Mouse (Mus musculus): ENCODE results near the gene Cobl.

The Cobl gene

DNA sequence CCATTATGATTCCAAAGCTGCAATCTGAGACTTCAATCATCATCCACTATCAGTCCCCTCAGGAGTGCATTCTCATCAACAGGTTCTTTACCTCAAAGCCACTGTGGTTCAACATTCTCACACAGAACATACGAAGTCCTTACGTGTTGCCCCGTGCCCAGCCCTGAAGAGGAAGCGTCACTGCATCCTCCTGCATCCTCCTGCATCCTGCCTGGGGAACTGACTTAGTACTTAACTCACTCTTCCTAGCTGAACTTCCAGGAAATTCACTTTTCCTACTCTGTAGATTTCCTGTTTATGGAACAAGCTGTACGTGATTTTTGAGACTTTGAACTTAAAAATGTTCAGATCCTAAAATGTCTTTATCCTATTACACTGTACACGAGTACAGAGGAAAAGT is 153.3 kb downstream of the Cobl start:
- DNase-seq (ENCODE audit: low read depth, low spot score) = no peak

GRCm38 (mm10) chr11:12309423-12310023 is 155.2 kb downstream of the Cobl start:
- no peak for DNase-seq (ENCODE audit: low read depth, low spot score)

DNA sequence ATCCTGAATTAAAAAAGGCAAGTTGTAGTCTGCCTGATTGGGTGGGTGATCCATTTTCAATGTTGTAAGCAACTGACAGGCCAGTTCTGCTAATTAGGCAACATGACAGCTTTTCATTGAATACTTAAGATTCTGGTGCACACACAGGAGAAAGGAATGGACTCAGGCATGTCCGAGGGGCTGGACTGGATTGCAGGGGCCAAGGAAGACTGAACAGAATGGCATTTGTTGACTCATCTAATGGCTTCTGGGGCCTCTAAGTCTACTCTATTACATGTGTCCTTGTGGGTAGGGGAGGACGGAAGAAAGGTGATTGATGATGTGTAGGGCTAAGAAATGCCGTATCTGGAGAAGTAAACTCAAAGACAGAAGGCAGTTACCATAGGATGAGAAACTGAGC is 159.9 kb downstream of the Cobl start:
- DNase-seq (ENCODE audit: low read depth, low spot score) = no peak

GRCm38 (mm10) chr11:12299701-12300446 is 164.9 kb downstream of the Cobl start:
- no peak for DNase-seq (ENCODE audit: low read depth, low spot score)

GRCm38 (mm10) chr11:12291654-12291935 is 173.2 kb downstream of the Cobl start:
- DNase-seq (ENCODE audit: low read depth, low spot score) = no peak

DNA sequence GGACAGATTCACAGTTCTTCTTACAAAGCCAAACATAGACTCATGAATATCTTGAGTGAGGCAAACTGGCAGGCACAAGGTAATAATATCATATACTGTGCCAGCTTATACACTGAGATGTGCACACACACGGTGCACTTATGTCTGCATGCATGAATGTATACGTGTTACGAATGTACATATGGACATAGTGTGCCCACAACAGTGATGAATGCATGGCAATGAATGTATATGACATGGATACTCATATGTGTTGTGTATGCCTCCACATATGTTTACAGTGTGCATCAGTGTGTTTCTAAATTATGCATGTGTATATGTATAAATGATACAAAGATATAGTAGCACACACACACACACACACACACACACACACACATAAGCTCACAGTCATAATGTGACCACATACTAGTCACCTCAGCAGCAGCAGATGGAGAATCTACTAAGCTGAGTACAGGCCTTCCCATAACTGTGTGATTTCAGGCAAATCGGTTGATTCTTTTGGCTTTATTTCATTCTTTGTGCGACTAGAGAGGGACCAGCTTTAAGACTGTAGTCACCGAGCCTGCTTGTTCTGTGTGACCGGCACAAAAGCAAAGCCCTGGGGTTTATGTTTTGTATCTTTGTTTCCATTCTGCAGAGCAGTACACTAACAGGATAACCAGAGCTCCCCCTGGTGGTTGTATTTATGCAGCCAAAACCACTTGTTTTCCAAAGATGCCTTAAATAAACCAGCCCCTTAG is 173.7 kb downstream of the Cobl start:
- DNase-seq (ENCODE audit: low read depth, low spot score) = peak; percentile 60

- no peak for DNase-seq (ENCODE audit: low read depth, low spot score)
These were observed 179.3 kb downstream of the Cobl start for GRCm38 (mm10) chr11:12285319-12286021.

DNA sequence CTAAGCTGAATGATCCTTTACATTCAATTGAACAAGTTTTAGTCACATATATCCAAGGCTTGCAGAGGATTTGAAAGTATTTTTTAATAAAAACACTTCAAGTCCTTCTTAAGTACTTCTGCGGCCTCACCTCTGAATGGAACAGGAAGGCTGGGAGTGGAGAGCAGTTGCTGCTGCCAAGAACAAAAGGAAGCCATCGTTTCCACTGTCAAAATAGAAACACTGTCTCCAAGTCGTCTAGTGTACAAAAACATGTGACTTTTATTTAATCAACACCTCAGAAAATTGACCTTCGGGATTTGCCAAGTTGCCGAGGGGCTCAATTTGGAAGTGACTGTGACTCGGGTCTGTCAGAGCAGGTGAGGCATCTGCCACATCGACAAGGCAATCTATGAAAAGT is 184.0 kb downstream of the Cobl start:
- no peak for DNase-seq (ENCODE audit: low read depth, low spot score)

GRCm38 (mm10) chr11:12274276-12274675 is 190.5 kb downstream of the Cobl start:
- no peak for DNase-seq (ENCODE audit: low read depth, low spot score)

GRCm38 (mm10) chr11:12273726-12274125 is 191.0 kb downstream of the Cobl start:
- DNase-seq (ENCODE audit: low read depth, low spot score) = no peak

GRCm38 (mm10) chr11:12258411-12258810 is 206.3 kb downstream of the Cobl start:
- no peak for DNase-seq (ENCODE audit: low read depth, low spot score)

- DNase-seq (ENCODE audit: low read depth, low spot score) = no peak
These were observed 207.2 kb downstream of the Cobl start for GRCm38 (mm10) chr11:12257324-12258118.

GRCm38 (mm10) chr11:12245327-12245915 is 219.3 kb downstream of the Cobl start:
- DNase-seq (ENCODE audit: low read depth, low spot score) = no peak

DNA sequence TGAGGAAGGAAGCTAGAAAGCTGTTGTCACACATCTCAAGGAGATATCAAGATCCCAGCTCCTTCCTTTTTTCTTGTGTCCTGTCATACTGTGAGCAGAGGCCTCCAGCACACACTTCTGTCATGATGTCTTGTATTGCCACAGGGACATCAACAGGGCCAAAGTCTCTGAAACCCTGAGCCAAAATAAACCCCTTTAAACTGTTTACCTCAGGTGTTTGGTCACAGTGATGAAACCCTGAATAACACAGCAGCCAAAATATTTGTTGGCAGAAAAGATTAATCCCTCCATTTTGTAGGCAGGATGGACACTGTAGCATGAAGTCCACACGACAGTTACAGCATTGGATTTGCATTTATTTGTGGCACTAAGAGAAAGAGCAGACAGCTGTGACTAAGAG is 228.4 kb downstream of the Cobl start:
- no peak for DNase-seq (ENCODE audit: low read depth, low spot score)

- DNase-seq (ENCODE audit: low read depth, low spot score) = no peak
These were observed 229.9 kb downstream of the Cobl start for GRCm38 (mm10) chr11:12234876-12235275.

DNA sequence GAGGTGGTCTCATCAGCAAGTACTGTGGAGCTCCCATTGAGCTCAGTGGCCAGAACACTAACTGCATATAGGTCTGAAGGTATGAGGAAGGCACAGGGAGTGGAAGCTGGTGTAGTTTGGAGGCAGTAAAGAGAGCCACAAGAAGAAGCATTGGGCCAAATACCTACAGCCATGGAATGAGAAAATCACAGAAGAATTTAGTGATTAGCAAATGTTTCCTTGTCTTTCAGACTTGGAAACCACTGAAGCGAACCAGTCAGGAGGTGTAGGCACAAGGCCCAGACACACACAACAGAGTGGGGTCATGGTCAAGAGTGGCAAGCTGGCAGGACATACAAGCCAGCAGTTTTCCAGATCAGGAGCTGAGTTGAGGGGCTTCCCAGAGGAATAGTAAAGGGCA is 230.6 kb downstream of the Cobl start:
- no peak for DNase-seq (ENCODE audit: low read depth, low spot score)

- no peak for DNase-seq (ENCODE audit: low read depth, low spot score)
These were observed 232.0 kb downstream of the Cobl start for GRCm38 (mm10) chr11:12232743-12233125.

- DNase-seq (ENCODE audit: low read depth, low spot score) = peak; percentile 18
These were observed 232.6 kb downstream of the Cobl start for GRCm38 (mm10) chr11:12232041-12232742.

DNA sequence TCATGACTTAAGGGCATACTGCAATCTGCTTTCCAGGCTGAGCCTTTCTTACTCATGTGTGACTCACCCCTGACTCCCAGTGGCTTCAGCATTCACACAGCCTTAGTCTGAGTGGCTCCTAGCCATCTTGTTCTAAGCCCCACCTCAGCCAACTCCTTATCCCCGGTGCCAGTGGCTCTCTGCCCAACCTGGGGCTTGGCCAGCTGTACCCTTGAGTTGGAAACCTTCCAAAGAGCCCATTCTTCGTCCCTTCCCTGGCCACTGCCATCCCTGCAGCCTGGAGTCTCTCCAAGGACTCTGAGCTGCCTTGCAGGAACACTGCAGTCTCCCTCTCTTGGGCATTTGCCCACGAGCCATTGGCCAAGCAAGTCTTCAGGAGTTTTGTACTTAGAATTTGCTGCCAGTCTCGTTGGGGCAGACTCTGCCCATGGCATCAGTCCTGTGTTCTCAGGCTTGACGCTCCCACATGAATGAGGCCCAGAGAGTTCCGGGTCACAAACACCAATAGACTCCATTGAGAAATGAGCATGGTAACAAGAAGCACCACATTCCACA is 233.2 kb downstream of the Cobl start:
- peak; percentile 74 for DNase-seq (ENCODE audit: low read depth, low spot score)

DNA sequence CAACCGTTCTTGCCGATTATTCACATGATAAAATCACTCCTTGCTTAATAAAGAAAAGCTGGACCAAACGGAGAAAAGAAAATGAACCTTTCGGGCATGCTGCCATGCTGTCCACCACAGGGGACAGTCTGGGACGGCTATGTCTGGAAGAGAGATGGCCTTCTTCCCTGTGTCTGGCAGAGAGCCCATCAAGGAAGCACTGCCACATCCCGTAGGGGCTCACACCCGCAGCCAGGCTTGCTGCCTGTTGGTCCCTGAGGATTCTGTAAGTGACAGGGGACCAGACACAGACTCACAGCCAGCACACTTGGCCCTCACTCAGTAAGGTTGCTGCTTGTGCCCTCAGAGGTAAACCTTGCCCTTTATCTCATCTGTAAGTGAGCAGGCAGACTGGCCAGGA is 235.3 kb downstream of the Cobl start:
- no peak for DNase-seq (ENCODE audit: low read depth, low spot score)
